8 mouse cellular contexts compared by ENCODE assay signal in genomic region chr8:80739932-80740331, GRCm38 (mm10). TPM values are rescaled to one million over a fixed set of nuclear protein-coding genes. Genes with fewer than 3 reads are reported as not detected.
DNase-seq lines count a peak whose midpoint lies in the region; ATAC-seq and TF ChIP-seq lines count a peak whose summit lies in the region.

No protein-coding gene starts in this region.

- H3K9ac ChIP-seq in heart, embryonic 13.5 days: peak overlapping the region; percentile 85
- peak overlapping the region; percentile 79 for H3K9ac ChIP-seq in MEL (ENCODE audit: control insufficient read depth, low read depth, low read length, poor library complexity, severe bottlenecking)

- DNase-seq in heart, postnatal 4 days: no peak
- DNase-seq in MEL (ENCODE audit: low read depth, low spot score): no peak
- no peak for DNase-seq in hindbrain, embryonic 10.5 days (ENCODE audit: low spot score)
- DNase-seq in B cell, adult 2 months: no peak

- peaks cover 20% of the 10 kb centered on the region for H3K79me2 ChIP-seq in MEL (ENCODE audit: control insufficient read depth, insufficient read depth, low read length, poor library complexity)

- ATAC-seq in heart, embryonic 13.5 days (ENCODE audit: extremely low read depth, insufficient number of reproducible peaks, low FRiP score, low TSS enrichment): peak; percentile 30; the same call in 1 of the 2 replicates
- ATAC-seq in monocyte, adult 5-6 weeks (replicated peaks; ENCODE audit: insufficient number of reproducible peaks, low FRiP score, low TSS enrichment, poor library complexity, severe bottlenecking): no peak
- no peak for ATAC-seq in frontal cortex, adult (ENCODE audit: low TSS enrichment)

- peak overlapping the region; percentile 97 for H3K27ac ChIP-seq in heart, embryonic 13.5 days (replicated peaks)
- H3K27ac ChIP-seq in MEL (ENCODE audit: control insufficient read depth, low read depth, low read length): peak overlapping the region; percentile 98
- H3K27ac ChIP-seq in hindbrain, embryonic 10.5 days: peak overlapping the region; percentile 86

- 14% methylated on average over 14 of the region's 14 CpGs for WGBS in heart, embryonic 13.5 days
- WGBS in hindbrain, embryonic 10.5 days: 17% methylated on average over 14 of the region's 14 CpGs

- peak overlapping the region; percentile 83 for H3K4me3 ChIP-seq in heart, embryonic 13.5 days
- H3K4me3 ChIP-seq in MEL (ENCODE audit: control insufficient read depth in 1 of 2, insufficient read depth in 1 of 2, low read depth in 2 of 2, low read length in 2 of 2): peak overlapping the region; percentile 68 to 72
- H3K4me3 ChIP-seq in hindbrain, embryonic 10.5 days: peak overlapping the region; percentile 91
- peak overlapping the region; percentile 91 for H3K4me3 ChIP-seq in megakaryocyte, embryonic 14.5 days (replicated peaks)

- no peaks in the 10 kb centered on the region for H3K27me3 ChIP-seq in heart, embryonic 13.5 days (replicated peaks)
- no peaks in the 10 kb centered on the region for H3K27me3 ChIP-seq in MEL (ENCODE audit: control insufficient read depth in 1 of 2, insufficient read depth in 2 of 2, low read length in 2 of 2)
- H3K27me3 ChIP-seq in hindbrain, embryonic 10.5 days (ENCODE audit: insufficient read depth, poor library complexity, severe bottlenecking): no peaks in the 10 kb centered on the region
- H3K27me3 ChIP-seq in megakaryocyte, embryonic 14.5 days (replicated peaks): no peaks in the 10 kb centered on the region

- TF ChIP-seq POLR2A in MEL (IDR thresholded peaks at IDR 0.05; ENCODE audit: control insufficient read depth in 1 of 2, insufficient read depth in 1 of 2, low read depth in 1 of 2, low read length in 2 of 2, poor library complexity in 1 of 2): 0 out of 4 replicates have a peak, but pooled peaks of 1 of the 2 experiments have one; percentile 11

- H3K4me1 ChIP-seq in heart, embryonic 13.5 days: peaks cover 11% of the 10 kb centered on the region
- H3K4me1 ChIP-seq in MEL (ENCODE audit: control insufficient read depth in 1 of 2, insufficient read depth in 2 of 2, low read length in 2 of 2): peaks cover 0 to 4% of the 10 kb centered on the region in 2 experiments
- H3K4me1 ChIP-seq in hindbrain, embryonic 10.5 days (replicated peaks): peaks cover 12% of the 10 kb centered on the region
- H3K4me1 ChIP-seq in megakaryocyte, embryonic 14.5 days: peaks cover 38% of the 10 kb centered on the region

- TF ChIP-seq RAD21 in MEL (IDR thresholded peaks at IDR 0.05; ENCODE audit: low read depth, low read length): no peak

- peak overlapping the region; percentile 76 for H3K4me2 ChIP-seq in heart, embryonic 13.5 days

- H3K36me3 ChIP-seq in heart, embryonic 13.5 days: peaks cover 11% of the 10 kb centered on the region
- peaks cover 8 to 16% of the 10 kb centered on the region in 2 experiments for H3K36me3 ChIP-seq in MEL (ENCODE audit: control insufficient read depth in 1 of 2, insufficient read depth in 2 of 2, low read length in 2 of 2)
- peaks cover 15% of the 10 kb centered on the region for H3K36me3 ChIP-seq in hindbrain, embryonic 10.5 days
- H3K36me3 ChIP-seq in megakaryocyte, embryonic 14.5 days (replicated peaks; ENCODE audit: low read length): peaks cover 14% of the 10 kb centered on the region

- no peak for TF ChIP-seq EP300 in MEL (IDR thresholded peaks at IDR 0.05; ENCODE audit: low read depth in 1 of 2, low read length in 2 of 2)

- no peak for TF ChIP-seq CTCF in MEL (IDR thresholded peaks at IDR 0.05 in 2 of 3, conservative IDR thresholded peaks at IDR 0.05 in 1 of 3; ENCODE audit: control insufficient read depth in 1 of 3, insufficient read depth in 1 of 3, low read depth in 2 of 3, low read length in 3 of 3, poor library complexity in 1 of 3, severe bottlenecking in 1 of 3)

- H3K9me3 ChIP-seq in heart, embryonic 13.5 days: no peaks in the 10 kb centered on the region
- no peaks in the 10 kb centered on the region for H3K9me3 ChIP-seq in MEL (replicated peaks; ENCODE audit: insufficient read depth, low read length)
- no peaks in the 10 kb centered on the region for H3K9me3 ChIP-seq in hindbrain, embryonic 10.5 days
- no peaks in the 10 kb centered on the region for H3K9me3 ChIP-seq in megakaryocyte, embryonic 14.5 days

TF ChIP-seq in MEL, 35 proteins besides CTCF, POLR2A, EP300 and RAD21:
- TF ChIP-seq TBP (IDR thresholded peaks at IDR 0.05; ENCODE audit: low read depth, low read length): 0 out of 2 replicates have a peak, but pooled peaks have one; percentile 15
- TF ChIP-seq UBTF (IDR thresholded peaks at IDR 0.05; ENCODE audit: borderline replicate concordance, insufficient read depth, low read depth, low read length): no peak
- no peak for TF ChIP-seq ZC3H11A (IDR thresholded peaks at IDR 0.05; ENCODE audit: low read depth, low read length)
- TF ChIP-seq CHD1 (IDR thresholded peaks at IDR 0.05; ENCODE audit: low read depth, low read length): 0 out of 2 replicates have a peak, but pooled peaks have one; percentile 84
- TF ChIP-seq ZMIZ1 (IDR thresholded peaks at IDR 0.05; ENCODE audit: low read depth, low read length): 0 out of 2 replicates have a peak, but pooled peaks have one; percentile 5
- TF ChIP-seq GATA1 (IDR thresholded peaks at IDR 0.05; ENCODE audit: low read depth, low read length): peak; percentile 33; the same call in 1 of the 2 replicates

RNA-seq across cellular contexts. Expression of gene Smarca5, which starts 0.6 kb away (rescaled TPM):
- polyA plus RNA-seq in heart, embryonic 13.5 days (2015; fragmentation: Nextera tagmentation; extraction: Ambion mirVana): 35.1 and 35.2 TPM in 2 replicates
- total RNA-seq in heart, postnatal 4 days (2021): 10 to 100 TPM; 43.4 to 44.8 TPM
- 89.1 and 99.2 TPM in 2 replicates for total RNA-seq in MEL (2012; rRNA removed)
- 100 to 1,000 TPM in 1 of 2 experiments, 10 to 100 TPM in 1; 59.0 to 140 TPM for polyA plus RNA-seq in MEL (2012; ENCODE audit: insufficient read depth in 1 of 2, insufficient read length in 2 of 2, low read depth in 1 of 2, low replicate concordance in 2 of 2, missing spikeins in 1 of 2)
- polyA plus RNA-seq in hindbrain, embryonic 10.5 days (2016; fragmentation: Nextera tagmentation; extraction: Ambion mirVana): 82.3 and 113 TPM in 2 replicates
- 5.1 and 7.4 TPM in 2 replicates for polyA plus RNA-seq in megakaryocyte, embryonic 14.5 days (2012; ENCODE audit: insufficient read depth, low replicate concordance)
- total RNA-seq in monocyte, adult 5-6 weeks (2017): 188 to 284 TPM (median 196 TPM) in 3 replicates
